Mouse (Mus musculus) lung, embryonic 15.5 days (tissue): ENCODE results near the gene Magi1. TPM values are rescaled to one million over a fixed set of nuclear protein-coding genes. Genes with fewer than 3 reads are reported as not detected.
A peak's percentile ranks its signal among the peaks of the same experiment; 100 is the strongest.

Experiments
- ATAC-seq: fragments of 200-750 bp; cut with Nextera tagmentation; 2 replicates; pipeline ENCODE4 v1.8.0; 2017; ENCODE audit warnings: moderate number of reproducible peaks, borderline replicate concordance; ENCODE audit not compliant: low FRiP score, low TSS enrichment; ENCODE audit errors: extremely low read depth
- H3K27ac ChIP-seq: fragments of 300-500 bp; sonication (generic); 2 replicates; pipeline ENCODE4 v1.5.1; 2015; ENCODE audit warnings: moderate library complexity, mild to moderate bottlenecking, inconsistent platforms
- H3K27me3 ChIP-seq: fragments of 300-500 bp; sonication (generic); 2 replicates; pipeline ENCODE4 v1.6.1; 2015; ENCODE audit warnings: inconsistent platforms
- H3K36me3 ChIP-seq: fragments of 300-500 bp; sonication (generic); 2 replicates; pipeline ENCODE4 v1.6.1; 2015; ENCODE audit warnings: inconsistent platforms
- H3K4me1 ChIP-seq: fragments of 300-500 bp; sonication (generic); 2 replicates; pipeline ENCODE4 v1.6.1; 2015; ENCODE audit warnings: inconsistent platforms
- H3K4me2 ChIP-seq: fragments of 300-500 bp; sonication (generic); 2 replicates; pipeline ENCODE4 v1.6.1; 2015; ENCODE audit warnings: inconsistent platforms, mild to moderate bottlenecking, moderate library complexity
- H3K4me3 ChIP-seq: fragments of 300-500 bp; sonication (generic); 2 replicates; pipeline ENCODE4 v1.5.1; 2015; ENCODE audit warnings: mild to moderate bottlenecking, inconsistent platforms
- H3K9ac ChIP-seq: fragments of 300-500 bp; sonication (generic); 2 replicates; pipeline ENCODE4 v1.6.1; 2015; ENCODE audit warnings: inconsistent platforms
- H3K9me3 ChIP-seq: fragments of 300-500 bp; sonication (generic); 2 replicates; pipeline ENCODE4 v1.6.1; 2016; ENCODE audit warnings: inconsistent platforms
- WGBS: fragments of 180-500 bp; shearing (Covaris S2); methylation state at CpG from one replicate; pipeline ENCODE4 v1.1.7; 2015; 5-methylcytosine and 5-hydroxymethylcytosine counted together
- polyA plus RNA-seq: library from polyadenylated mRNA; unstranded; fragments of >200 nt; fragmentation: Nextera tagmentation; extraction: Ambion mirVana; gene quantifications from 2 replicates; pipeline ENCODE4 v1.2.1, GENCODE M21; 2015

The Magi1 gene
- polyA plus RNA-seq, 1 experiment from 2014 or later: 9.0 TPM

- H3K36me3 ChIP-seq: no peaks in the 10 kb centered on the region
- no peak for ATAC-seq
- H3K4me3 ChIP-seq: no peak overlapping the region
- H3K9ac ChIP-seq: no peak overlapping the region
- no peak overlapping the region for H3K27ac ChIP-seq
- H3K4me2 ChIP-seq: no peak overlapping the region
- peaks cover 20% of the 10 kb centered on the region for H3K4me1 ChIP-seq
- no peaks in the 10 kb centered on the region for H3K27me3 ChIP-seq
- WGBS: 73% methylated on average over 9 of the region's 9 CpGs
- H3K9me3 ChIP-seq: no peaks in the 10 kb centered on the region
These were observed 114.0 kb downstream of the Magi1 start for GRCm38 (mm10) chr6:94169581-94170194.

- Histone ChIP-seq H3K4me1 (peaks cover 43% of the 10 kb centered on the region), H3K4me2 (no peak overlapping the region), H3K36me3 (no peaks in the 10 kb centered on the region), H3K27me3 (no peaks in the 10 kb centered on the region), H3K27ac (no peak overlapping the region), H3K9me3 (no peaks in the 10 kb centered on the region), H3K4me3 (no peak overlapping the region), H3K9ac (no peak overlapping the region)
- WGBS: 86% methylated on average over 1 of the region's 1 CpGs
- no peak for ATAC-seq
These were observed 117.8 kb downstream of the Magi1 start for GRCm38 (mm10) chr6:94165951-94166350.

- Histone ChIP-seq H3K9ac (no peak overlapping the region), H3K4me1 (peaks cover 43% of the 10 kb centered on the region), H3K36me3 (no peaks in the 10 kb centered on the region), H3K4me3 (no peak overlapping the region), H3K27ac (0 out of 2 replicates have a peak overlapping the region, but pooled peaks have one; percentile 38), H3K27me3 (no peaks in the 10 kb centered on the region), H3K9me3 (no peaks in the 10 kb centered on the region), H3K4me2 (no peak overlapping the region)
- WGBS: 64% methylated on average over 9 of the region's 9 CpGs
- no peak for ATAC-seq
These were observed 118.8 kb downstream of the Magi1 start for GRCm38 (mm10) chr6:94164753-94165536.

GRCm38 (mm10) chr6:94163325-94163995 is 120.3 kb downstream of the Magi1 start:
- peak overlapping the region; percentile 68 for H3K27ac ChIP-seq
- ATAC-seq: no peak
- no peak overlapping the region for H3K4me3 ChIP-seq
- H3K9me3 ChIP-seq: no peaks in the 10 kb centered on the region
- 17% methylated on average over 9 of the region's 9 CpGs for WGBS
- no peaks in the 10 kb centered on the region for H3K36me3 ChIP-seq
- H3K4me2 ChIP-seq: peak overlapping the region; percentile 37
- peaks cover 55% of the 10 kb centered on the region for H3K4me1 ChIP-seq
- H3K9ac ChIP-seq: no peak overlapping the region
- H3K27me3 ChIP-seq: no peaks in the 10 kb centered on the region

- ATAC-seq: peak; percentile 21; the same call in 1 of the 2 replicates
- peak overlapping the region; percentile 37 for H3K4me2 ChIP-seq
- no peaks in the 10 kb centered on the region for H3K36me3 ChIP-seq
- WGBS: 26% methylated on average over 8 of the region's 8 CpGs
- H3K4me1 ChIP-seq: peaks cover 60% of the 10 kb centered on the region
- H3K27me3 ChIP-seq: no peaks in the 10 kb centered on the region
- H3K9ac ChIP-seq: no peak overlapping the region
- H3K4me3 ChIP-seq: no peak overlapping the region
- H3K27ac ChIP-seq: peak overlapping the region; percentile 68
- H3K9me3 ChIP-seq: no peaks in the 10 kb centered on the region
These were observed 120.8 kb downstream of the Magi1 start for GRCm38 (mm10) chr6:94162918-94163317.

- Histone ChIP-seq H3K4me2 (no peak overlapping the region), H3K9me3 (no peaks in the 10 kb centered on the region), H3K4me1 (peaks cover 55% of the 10 kb centered on the region), H3K36me3 (no peaks in the 10 kb centered on the region), H3K27ac (peak overlapping the region; percentile 27; the same call in 1 of the 2 replicates), H3K4me3 (no peak overlapping the region), H3K9ac (no peak overlapping the region), H3K27me3 (no peaks in the 10 kb centered on the region)
- ATAC-seq: no peak
- WGBS: 45% methylated on average over 2 of the region's 2 CpGs
These were observed 124.5 kb downstream of the Magi1 start for GRCm38 (mm10) chr6:94159256-94159655.

GRCm38 (mm10) chr6:94158119-94158848 is 125.4 kb downstream of the Magi1 start:
- Histone ChIP-seq H3K27ac (0 out of 2 replicates have a peak overlapping the region, but pooled peaks have one; percentile 18), H3K36me3 (no peaks in the 10 kb centered on the region), H3K27me3 (no peaks in the 10 kb centered on the region), H3K4me2 (no peak overlapping the region), H3K4me3 (no peak overlapping the region), H3K9me3 (no peaks in the 10 kb centered on the region), H3K9ac (no peak overlapping the region), H3K4me1 (peaks cover 48% of the 10 kb centered on the region)
- 60% methylated on average over 3 of the region's 3 CpGs for WGBS
- ATAC-seq: no peak

GRCm38 (mm10) chr6:94155996-94156395 is 127.7 kb downstream of the Magi1 start:
- 59% methylated on average over 4 of the region's 4 CpGs for WGBS
- Histone ChIP-seq H3K36me3 (no peaks in the 10 kb centered on the region), H3K9ac (no peak overlapping the region), H3K9me3 (no peaks in the 10 kb centered on the region), H3K4me2 (no peak overlapping the region), H3K27me3 (no peaks in the 10 kb centered on the region), H3K4me3 (no peak overlapping the region), H3K4me1 (peaks cover 40% of the 10 kb centered on the region), H3K27ac (no peak overlapping the region)
- no peak for ATAC-seq

- H3K4me3 ChIP-seq: no peak overlapping the region
- H3K4me1 ChIP-seq: peaks cover 43% of the 10 kb centered on the region
- H3K4me2 ChIP-seq: no peak overlapping the region
- no peaks in the 10 kb centered on the region for H3K36me3 ChIP-seq
- no peak overlapping the region for H3K9ac ChIP-seq
- H3K27me3 ChIP-seq: no peaks in the 10 kb centered on the region
- no peaks in the 10 kb centered on the region for H3K9me3 ChIP-seq
- WGBS: 50% methylated on average over 3 of the region's 3 CpGs
- ATAC-seq: no peak
- no peak overlapping the region for H3K27ac ChIP-seq
These were observed 128.7 kb downstream of the Magi1 start for GRCm38 (mm10) chr6:94154854-94155601.

- 73% methylated on average over 9 of the region's 9 CpGs for WGBS
- no peak overlapping the region for H3K9ac ChIP-seq
- H3K4me2 ChIP-seq: no peak overlapping the region
- H3K4me3 ChIP-seq: no peak overlapping the region
- no peak overlapping the region for H3K27ac ChIP-seq
- H3K9me3 ChIP-seq: no peaks in the 10 kb centered on the region
- H3K27me3 ChIP-seq: no peaks in the 10 kb centered on the region
- no peak for ATAC-seq
- H3K4me1 ChIP-seq: peaks cover 30% of the 10 kb centered on the region
- no peaks in the 10 kb centered on the region for H3K36me3 ChIP-seq
These were observed 130.8 kb downstream of the Magi1 start for GRCm38 (mm10) chr6:94152881-94153280.

- no peak overlapping the region for H3K4me3 ChIP-seq
- H3K4me1 ChIP-seq: peaks cover 40% of the 10 kb centered on the region
- WGBS: 18% methylated on average over 4 of the region's 4 CpGs
- no peak overlapping the region for H3K9ac ChIP-seq
- ATAC-seq: no peak
- no peak overlapping the region for H3K27ac ChIP-seq
- H3K4me2 ChIP-seq: no peak overlapping the region
- H3K36me3 ChIP-seq: no peaks in the 10 kb centered on the region
- no peaks in the 10 kb centered on the region for H3K27me3 ChIP-seq
- no peaks in the 10 kb centered on the region for H3K9me3 ChIP-seq
These were observed 132.8 kb downstream of the Magi1 start for GRCm38 (mm10) chr6:94150876-94151275.
